Mouse (Mus musculus): ENCODE results near the gene Pcnt. TPM values are rescaled to one million over a fixed set of nuclear protein-coding genes. Genes with fewer than 3 reads are reported as not detected.

Pcnt gene
- 10 to 100 TPM; 20.7 to 24.1 TPM for total RNA-seq (2021)

GRCm38 (mm10) chr10:76442178-76443088 lies at the start of gene Pcnt:
Gene Pcnt, minus strand, starts transcription at chr10:76442786.
- DNase-seq, result peak; percentile 97

GRCm38 (mm10) chr10:76489205-76489604 lies 46.6 kb upstream of the Pcnt start:
- DNase-seq, result no peak

- DNase-seq, result no peak
These were observed 45.7 kb upstream of the Pcnt start for GRCm38 (mm10) chr10:76488265-76488664.

- DNase-seq, result no peak
These were observed 43.7 kb upstream of the Pcnt start for GRCm38 (mm10) chr10:76486302-76486701.

- no peak for DNase-seq
These were observed 38.9 kb upstream of the Pcnt start for GRCm38 (mm10) chr10:76481480-76481879.

GRCm38 (mm10) chr10:76480851-76481250 lies 38.3 kb upstream of the Pcnt start:
- DNase-seq, result no peak

GRCm38 (mm10) chr10:76473759-76474158 lies 31.2 kb upstream of the Pcnt start:
- DNase-seq, result no peak

GRCm38 (mm10) chr10:76468203-76469162 lies 25.9 kb upstream of the Pcnt start, which contains the start of the genes Mcm3ap and Ybey:
Gene Mcm3ap, plus strand, starts transcription at chr10:76468927.
Gene Ybey, minus strand, starts transcription at chr10:76469114.
- peak; percentile 88 for DNase-seq

- DNase-seq, result no peak
These were observed 20.1 kb upstream of the Pcnt start for GRCm38 (mm10) chr10:76462721-76463120.

- DNase-seq, result no peak
These were observed 19.7 kb upstream of the Pcnt start for GRCm38 (mm10) chr10:76462312-76462711.

- DNase-seq, result no peak
These were observed 18.7 kb upstream of the Pcnt start for GRCm38 (mm10) chr10:76461255-76461654.

- peak; percentile 25 to 45 for DNase-seq
These were observed 12.7 kb upstream of the Pcnt start for GRCm38 (mm10) chr10:76455289-76455688.

GRCm38 (mm10) chr10:76448851-76449250 lies 6.3 kb upstream of the Pcnt start, which contains the start of gene 2610028H24Rik:
Gene 2610028H24Rik, plus strand, starts transcription at chr10:76449081.
- DNase-seq, result no peak

- DNase-seq, result no peak
These were observed 5.0 kb upstream of the Pcnt start for GRCm38 (mm10) chr10:76447406-76448229.

GRCm38 (mm10) chr10:76445996-76446681 lies 3.6 kb upstream of the Pcnt start:
- DNase-seq, result no peak

- no peak for DNase-seq
These were observed 2.3 kb downstream of the Pcnt start, which contains the start of gene AC141477.1 for GRCm38 (mm10) chr10:76440281-76440680. Gene AC141477.1, minus strand, starts transcription at chr10:76440444.

- no peak for DNase-seq
These were observed 3.3 kb downstream of the Pcnt start for GRCm38 (mm10) chr10:76439107-76439890.

GRCm38 (mm10) chr10:76433925-76434324 lies 8.7 kb downstream of the Pcnt start:
- DNase-seq, result no peak

GRCm38 (mm10) chr10:76425674-76426073 lies 16.9 kb downstream of the Pcnt start:
- no peak for DNase-seq

GRCm38 (mm10) chr10:76416811-76417210 lies 25.8 kb downstream of the Pcnt start:
- DNase-seq, result peak in 1 of 2 experiments; percentile 17

Measured in layer of hippocampus, postnatal 36 days (tissue).